Mouse (Mus musculus) c-Kit-positive CD71-positive TER-119-positive erythroid progenitor cells, embryonic 14.5 days (primary cell): ENCODE measurements around the gene Sgca.

Experiments used
- DNase-seq: peaks from one replicate; pipeline ENCODE4 v3.0.0-alpha.2; 2013; ENCODE audit warnings: low spot score

The Sgca gene

GRCm38 (mm10) chr11:94943054-94943453 lies 33.1 kb downstream of the Sgca start:
- no peak for DNase-seq

- DNase-seq = peak; percentile 62
Measured at GRCm38 (mm10) chr11:94942282-94943023, 33.7 kb downstream of the Sgca start.

- no peak for DNase-seq
Measured at GRCm38 (mm10) chr11:94941776-94942175, 34.4 kb downstream of the Sgca start.

GRCm38 (mm10) chr11:94941121-94941520 lies 35.0 kb downstream of the Sgca start:
- no peak for DNase-seq

- DNase-seq = peak; percentile 48
Measured at GRCm38 (mm10) chr11:94939280-94939679, 36.8 kb downstream of the Sgca start.

GRCm38 (mm10) chr11:94938296-94938695 lies 37.8 kb downstream of the Sgca start:
- no peak for DNase-seq

GRCm38 (mm10) chr11:94937787-94938186 lies 38.3 kb downstream of the Sgca start:
- DNase-seq = no peak

GRCm38 (mm10) chr11:94937335-94937781 lies 38.8 kb downstream of the Sgca start:
- no peak for DNase-seq

GRCm38 (mm10) chr11:94936851-94937295 lies 39.3 kb downstream of the Sgca start:
- DNase-seq = peak; percentile 75

GRCm38 (mm10) chr11:94936045-94936444 lies 40.1 kb downstream of the Sgca start, which contains the start of gene Col1a1:
TSS of gene Col1a1 (plus strand) at chr11:94936224.
- DNase-seq = no peak

GRCm38 (mm10) chr11:94934526-94934925 lies 41.6 kb downstream of the Sgca start:
- DNase-seq = no peak

GRCm38 (mm10) chr11:94933584-94933983 lies 42.5 kb downstream of the Sgca start:
- DNase-seq = no peak

- no peak for DNase-seq
Measured at GRCm38 (mm10) chr11:94930151-94930550, 46.0 kb downstream of the Sgca start.

GRCm38 (mm10) chr11:94929599-94929998 lies 46.5 kb downstream of the Sgca start:
- no peak for DNase-seq

GRCm38 (mm10) chr11:94928820-94929219 lies 47.3 kb downstream of the Sgca start:
- DNase-seq = no peak

- DNase-seq = no peak
Measured at GRCm38 (mm10) chr11:94927771-94928291, 48.3 kb downstream of the Sgca start.

- no peak for DNase-seq
Measured at GRCm38 (mm10) chr11:94926431-94926830, 49.7 kb downstream of the Sgca start.

GRCm38 (mm10) chr11:94924977-94925376 lies 51.1 kb downstream of the Sgca start:
- DNase-seq = no peak

GRCm38 (mm10) chr11:94920996-94921401 lies 55.1 kb downstream of the Sgca start:
- no peak for DNase-seq

- no peak for DNase-seq
Measured at GRCm38 (mm10) chr11:94917717-94918116, 58.4 kb downstream of the Sgca start.

GRCm38 (mm10) chr11:94916477-94916876 lies 59.6 kb downstream of the Sgca start:
- no peak for DNase-seq

- DNase-seq = no peak
Measured at GRCm38 (mm10) chr11:94915675-94916403, 60.3 kb downstream of the Sgca start.
